Mouse (Mus musculus): Measurements from ENCODE around the gene Spink8.
"Not testable (repeated sequence)": the region's sequence is repeated elsewhere in the genome, so short reads cannot be mapped to it uniquely, and the experiment has no call there.

DNA sequence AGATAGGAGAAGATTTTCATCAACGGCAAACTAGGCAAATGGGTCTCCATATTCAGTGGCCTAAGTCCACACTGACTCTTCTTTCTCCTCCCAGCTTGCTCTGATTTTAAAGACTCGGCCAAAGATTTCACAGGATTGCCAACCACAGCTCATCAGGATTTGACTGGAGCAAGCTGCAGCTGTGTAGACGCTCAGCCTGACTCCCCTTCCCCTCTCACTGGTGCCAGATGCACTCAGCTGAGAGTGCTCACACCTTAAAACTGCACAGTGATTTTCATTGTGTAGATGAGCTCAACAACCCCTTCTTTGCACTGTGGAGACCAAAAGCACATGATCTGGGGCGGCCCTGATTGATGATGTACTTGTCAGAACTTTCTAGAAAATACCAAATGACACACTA lies 21.5 kb upstream of the Spink8 start, which contains the start of gene Fbxw27:
- TF ChIP-seq CTCF (IDR thresholded peaks at IDR 0.05; ENCODE audit: extremely low read depth, insufficient read length, insufficient replicate concordance, low read depth, low read length); POLR2A (IDR thresholded peaks at IDR 0.05; ENCODE audit: low read depth, low read length): not testable (repeated sequence)
